Mouse (Mus musculus): ENCODE measurements around the gene Msantd2.

The Msantd2 gene

GRCm38 (mm10) chr9:37488611-37489396 is at the start of gene Msantd2:
Msantd2 (plus strand) TSS chr9:37489319.
- peak; percentile 72 for DNase-seq (ENCODE audit: low read depth, low spot score)

- DNase-seq (ENCODE audit: low read depth, low spot score): no peak
These were observed 36.7 kb upstream of the Msantd2 start for GRCm38 (mm10) chr9:37452401-37452800.

- no peak for DNase-seq (ENCODE audit: low read depth, low spot score)
These were observed 35.8 kb upstream of the Msantd2 start for GRCm38 (mm10) chr9:37453328-37453727.

- DNase-seq (ENCODE audit: low read depth, low spot score): no peak
These were observed 35.1 kb upstream of the Msantd2 start for GRCm38 (mm10) chr9:37454011-37454492.

GRCm38 (mm10) chr9:37454991-37455390 is 34.1 kb upstream of the Msantd2 start:
- DNase-seq (ENCODE audit: low read depth, low spot score): no peak

GRCm38 (mm10) chr9:37455868-37456267 is 33.3 kb upstream of the Msantd2 start:
- DNase-seq (ENCODE audit: low read depth, low spot score): no peak

- peak; percentile 49 for DNase-seq (ENCODE audit: low read depth, low spot score)
These were observed 32.6 kb upstream of the Msantd2 start for GRCm38 (mm10) chr9:37456481-37456910.

- no peak for DNase-seq (ENCODE audit: low read depth, low spot score)
These were observed 32.0 kb upstream of the Msantd2 start for GRCm38 (mm10) chr9:37457151-37457550.

- no peak for DNase-seq (ENCODE audit: low read depth, low spot score)
These were observed 29.5 kb upstream of the Msantd2 start for GRCm38 (mm10) chr9:37459665-37460042.

GRCm38 (mm10) chr9:37460043-37460960 is 28.8 kb upstream of the Msantd2 start:
- no peak for DNase-seq (ENCODE audit: low read depth, low spot score)

GRCm38 (mm10) chr9:37460961-37461340 is 28.2 kb upstream of the Msantd2 start:
- DNase-seq (ENCODE audit: low read depth, low spot score): no peak

- no peak for DNase-seq (ENCODE audit: low read depth, low spot score)
These were observed 27.5 kb upstream of the Msantd2 start for GRCm38 (mm10) chr9:37461571-37461970.

DNA sequence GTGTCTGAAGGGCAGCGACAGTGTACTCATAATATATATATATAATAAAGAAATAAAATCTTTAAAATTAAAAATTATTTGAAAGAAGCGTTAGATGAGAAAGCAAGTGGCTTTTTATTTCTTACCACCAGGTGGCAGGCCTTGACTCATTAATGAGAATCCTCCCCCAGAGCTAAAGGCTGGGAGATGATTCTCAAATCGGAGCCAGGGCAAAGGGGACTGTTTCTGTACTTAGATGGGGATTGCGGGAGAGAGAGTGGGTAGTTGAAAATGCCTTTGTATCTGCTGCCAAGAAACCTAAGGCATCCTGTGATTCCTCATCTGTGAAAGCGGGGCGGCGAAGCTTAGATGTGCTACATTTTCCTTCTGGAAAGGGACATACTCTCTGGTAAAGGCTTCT is 26.4 kb upstream of the Msantd2 start:
- peak; percentile 40 for DNase-seq (ENCODE audit: low read depth, low spot score)

DNA sequence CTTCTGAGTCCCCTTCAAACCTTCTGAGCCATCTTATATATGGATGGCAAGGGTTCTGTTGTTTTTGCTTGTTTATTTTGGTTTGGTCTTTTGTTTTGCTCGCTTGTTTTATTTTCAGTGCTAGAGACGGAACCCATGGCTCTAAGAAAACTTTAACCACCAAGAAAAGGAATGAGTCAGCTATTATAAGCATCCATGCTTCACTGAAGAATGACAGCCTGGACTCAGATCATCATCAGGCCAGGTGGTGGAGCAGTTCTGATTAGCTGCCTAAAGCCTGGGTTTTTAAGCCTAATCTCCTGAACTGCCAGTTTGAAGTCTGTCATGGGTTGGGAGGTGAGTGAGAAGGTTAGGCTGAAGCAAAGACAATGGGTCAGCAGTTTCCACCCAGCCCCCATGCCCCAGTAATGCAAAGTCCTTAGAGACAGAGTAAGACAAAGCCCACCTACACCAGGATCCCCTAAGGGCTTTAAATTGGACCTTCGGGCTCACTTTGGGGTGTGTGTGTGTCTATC is 15.5 kb upstream of the Msantd2 start:
- DNase-seq (ENCODE audit: low read depth, low spot score): no peak

- no peak for DNase-seq (ENCODE audit: low read depth, low spot score)
These were observed 14.2 kb upstream of the Msantd2 start for GRCm38 (mm10) chr9:37474923-37475322.

- DNase-seq (ENCODE audit: low read depth, low spot score): no peak
These were observed 4.0 kb upstream of the Msantd2 start for GRCm38 (mm10) chr9:37485146-37485545.

GRCm38 (mm10) chr9:37488041-37488440 is 1.1 kb upstream of the Msantd2 start:
- DNase-seq (ENCODE audit: low read depth, low spot score): no peak

DNA sequence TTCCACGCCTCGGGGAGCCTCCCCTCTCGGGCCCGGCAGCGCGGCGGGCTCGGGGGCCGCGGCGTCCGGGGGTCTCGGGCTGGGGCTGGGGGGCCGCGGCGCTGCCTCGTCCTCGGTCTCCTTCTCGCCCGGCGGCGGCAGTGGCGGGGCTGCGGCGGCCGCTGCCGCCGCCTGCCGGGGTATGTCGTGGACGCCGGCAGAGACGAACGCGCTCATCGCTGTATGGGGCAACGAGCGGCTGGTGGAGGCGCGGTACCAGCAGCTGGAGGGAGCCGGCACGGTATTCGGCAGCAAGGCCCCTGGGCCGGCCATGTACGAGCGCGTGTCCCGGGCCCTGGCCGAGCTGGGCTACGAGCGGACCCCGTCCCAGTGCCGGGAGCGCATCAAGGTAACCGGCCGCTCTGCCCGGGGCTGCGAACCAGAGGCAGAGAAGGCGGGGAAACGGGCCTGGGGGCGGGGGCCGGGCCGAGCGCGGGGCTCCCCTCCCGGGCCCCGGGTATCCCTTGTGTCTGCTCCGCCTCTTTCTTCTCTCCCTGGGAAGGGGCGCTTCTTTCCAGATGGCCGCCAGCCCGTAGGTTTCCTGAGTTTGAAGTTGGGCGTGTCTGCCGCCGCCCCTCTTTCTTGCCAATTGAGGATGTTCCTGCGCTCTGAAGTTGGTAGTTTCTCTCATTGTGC is 464 bp downstream of the Msantd2 start:
- DNase-seq (ENCODE audit: low read depth, low spot score): peak; percentile 52

- no peak for DNase-seq (ENCODE audit: low read depth, low spot score)
These were observed 6.6 kb downstream of the Msantd2 start for GRCm38 (mm10) chr9:37495761-37496160.

GRCm38 (mm10) chr9:37496325-37496724 is 7.2 kb downstream of the Msantd2 start:
- DNase-seq (ENCODE audit: low read depth, low spot score): no peak

GRCm38 (mm10) chr9:37500201-37500600 is 11.1 kb downstream of the Msantd2 start:
- no peak for DNase-seq (ENCODE audit: low read depth, low spot score)

DNA sequence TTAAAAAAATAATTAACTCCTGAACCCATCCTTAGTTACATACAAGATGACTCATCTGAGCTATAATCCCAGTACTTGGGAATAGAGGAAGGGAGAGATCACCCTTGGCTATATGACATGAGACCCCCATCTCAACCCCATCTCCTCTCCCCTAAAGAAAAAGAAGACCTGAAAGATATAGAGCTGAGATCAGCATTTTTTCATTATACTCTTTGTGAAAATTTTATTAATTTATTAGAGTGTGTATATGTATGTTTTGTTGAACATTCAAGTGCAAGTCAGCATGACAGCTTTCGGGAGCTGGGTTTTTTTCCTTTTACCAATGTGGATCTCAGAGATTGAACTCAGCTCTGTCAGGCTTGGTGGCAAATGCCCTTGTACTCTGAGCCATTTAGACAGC is 12.1 kb downstream of the Msantd2 start:
- no peak for DNase-seq (ENCODE audit: low read depth, low spot score)
